Mouse (Mus musculus): ENCODE data around the gene Scyl1. TPM values are rescaled to one million over a fixed set of nuclear protein-coding genes. Genes with fewer than 3 reads are reported as not detected.

Scyl1 gene
- polyA plus RNA-seq, 1 experiment = 52.5 TPM

DNA sequence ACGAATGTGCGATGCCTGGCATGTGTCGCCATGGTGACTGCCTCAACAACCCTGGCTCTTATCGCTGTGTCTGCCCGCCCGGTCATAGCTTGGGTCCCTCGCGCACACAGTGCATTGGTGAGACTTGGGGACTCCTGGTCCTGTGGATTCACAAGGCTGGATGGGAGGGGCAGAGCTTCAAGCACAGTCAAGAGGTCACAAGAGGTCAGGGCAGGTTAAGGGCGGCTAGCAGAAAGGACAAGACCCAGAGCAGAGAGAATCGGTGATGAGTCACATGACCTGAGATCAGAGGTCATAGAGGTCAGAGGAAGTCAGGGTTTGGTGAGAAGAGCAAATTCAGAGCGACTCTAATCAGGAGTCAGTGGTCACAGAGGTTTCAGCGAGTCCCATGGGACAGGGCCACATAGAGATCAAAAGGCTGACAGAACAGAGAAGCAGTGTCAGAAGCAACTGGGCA, 24.3 kb downstream of the Scyl1 start:
- Histone ChIP-seq H3K4me3 (ENCODE audit: low read depth, low read length) (no peak overlapping the region), H3K27me3 (ENCODE audit: control insufficient read depth, insufficient read depth, low read length) (peaks cover 20% of the 10 kb centered on the region), H3K4me1 (ENCODE audit: control insufficient read depth, insufficient read depth, insufficient read length, low read length) (peaks cover 8% of the 10 kb centered on the region), H3K36me3 (ENCODE audit: control insufficient read depth, insufficient read depth, low read length) (no peaks in the 10 kb centered on the region), H3K27ac (ENCODE audit: insufficient read depth, low read depth, low read length) (no peak overlapping the region)
- 34% methylated on average over 12 of the region's 12 CpGs for WGBS
- TF ChIP-seq POLR2A (IDR thresholded peaks at IDR 0.05; ENCODE audit: low read depth, low read length) (no peak), CTCF (IDR thresholded peaks at IDR 0.05; ENCODE audit: extremely low read depth, insufficient read length, insufficient replicate concordance, low read depth, low read length) (no peak)

DNA sequence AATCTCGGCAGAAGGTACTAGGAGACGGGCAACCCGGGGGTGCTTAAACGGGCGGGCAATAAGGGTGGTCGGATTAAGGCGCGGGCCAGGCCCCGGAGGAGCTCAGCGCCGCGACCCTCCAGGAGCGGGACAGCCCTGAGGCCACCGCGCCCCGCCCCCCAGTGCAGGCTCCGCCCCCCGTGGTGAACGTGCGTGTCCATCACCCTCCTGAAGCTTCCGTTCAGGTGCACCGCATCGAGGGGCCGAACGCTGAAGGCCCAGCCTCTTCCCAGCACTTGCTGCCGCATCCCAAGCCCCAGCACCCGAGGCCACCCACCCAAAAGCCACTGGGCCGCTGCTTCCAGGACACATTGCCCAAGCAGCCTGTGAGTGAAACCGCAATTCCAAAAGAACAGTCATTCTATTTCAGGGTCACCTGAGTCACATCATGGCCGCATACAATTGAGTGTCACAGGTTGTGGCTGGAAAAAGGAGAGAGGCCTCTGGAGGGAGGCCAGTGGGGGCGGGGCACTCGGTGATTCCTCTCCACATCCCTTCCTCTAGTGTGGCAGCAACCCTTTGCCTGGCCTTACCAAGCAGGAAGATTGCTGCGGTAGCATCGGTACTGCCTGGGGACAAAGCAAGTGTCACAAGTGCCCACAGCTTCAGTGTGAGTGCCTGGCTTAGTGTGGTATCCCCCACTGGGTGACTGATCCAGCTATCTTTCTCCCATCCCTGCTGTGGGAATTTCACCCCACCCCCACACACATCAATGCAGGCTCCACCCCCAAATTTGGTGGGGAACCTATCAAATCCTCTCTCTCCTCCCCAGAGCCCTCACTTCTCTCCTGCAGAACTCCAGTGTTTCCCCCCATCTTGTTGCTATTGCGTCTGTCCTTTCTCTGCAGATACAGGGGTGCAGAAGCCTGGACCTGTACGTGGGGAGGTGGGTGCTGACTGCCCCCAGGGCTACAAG, 25.2 kb downstream of the Scyl1 start:
- H3K4me1 ChIP-seq (ENCODE audit: control insufficient read depth, insufficient read depth, insufficient read length, low read length) = peaks cover 13% of the 10 kb centered on the region
- H3K27ac ChIP-seq (ENCODE audit: insufficient read depth, low read depth, low read length) = no peak overlapping the region
- H3K4me3 ChIP-seq (ENCODE audit: low read depth, low read length) = no peak overlapping the region
- WGBS = 20% methylated on average over 36 of the region's 36 CpGs
- TF ChIP-seq CTCF (IDR thresholded peaks at IDR 0.05; ENCODE audit: extremely low read depth, insufficient read length, insufficient replicate concordance, low read depth, low read length) (no peak), POLR2A (IDR thresholded peaks at IDR 0.05; ENCODE audit: low read depth, low read length) (no peak)
- H3K36me3 ChIP-seq (ENCODE audit: control insufficient read depth, insufficient read depth, low read length) = no peaks in the 10 kb centered on the region
- peaks cover 23% of the 10 kb centered on the region for H3K27me3 ChIP-seq (ENCODE audit: control insufficient read depth, insufficient read depth, low read length)

DNA sequence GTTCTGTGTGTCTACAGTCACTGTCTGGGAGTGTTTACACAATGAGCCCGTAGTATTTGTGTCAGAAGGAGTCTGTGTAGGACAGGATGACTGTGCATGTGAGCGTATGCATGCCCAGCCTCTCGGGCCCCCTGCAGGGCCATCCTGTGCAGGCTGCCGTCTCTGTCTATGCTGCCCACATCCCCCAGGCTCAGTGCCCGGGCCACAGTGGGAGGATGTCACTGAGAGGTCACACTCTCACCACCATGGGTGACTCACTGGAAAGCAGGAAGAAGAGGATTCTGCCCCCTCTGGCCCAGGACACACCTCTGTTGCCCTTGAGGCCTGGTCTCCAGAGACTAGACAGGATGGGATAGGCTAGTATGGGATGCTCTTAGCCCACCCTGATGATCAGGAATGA, 27.6 kb downstream of the Scyl1 start:
- H3K36me3 ChIP-seq (ENCODE audit: control insufficient read depth, insufficient read depth, low read length) = no peaks in the 10 kb centered on the region
- 64% methylated on average over 5 of the region's 5 CpGs for WGBS
- TF ChIP-seq POLR2A (IDR thresholded peaks at IDR 0.05; ENCODE audit: low read depth, low read length) (no peak), CTCF (IDR thresholded peaks at IDR 0.05; ENCODE audit: extremely low read depth, insufficient read length, insufficient replicate concordance, low read depth, low read length) (no peak)
- no peak overlapping the region for H3K27ac ChIP-seq (ENCODE audit: insufficient read depth, low read depth, low read length)
- H3K4me3 ChIP-seq (ENCODE audit: low read depth, low read length) = no peak overlapping the region
- peaks cover 36% of the 10 kb centered on the region for H3K27me3 ChIP-seq (ENCODE audit: control insufficient read depth, insufficient read depth, low read length)
- H3K4me1 ChIP-seq (ENCODE audit: control insufficient read depth, insufficient read depth, insufficient read length, low read length) = peaks cover 13% of the 10 kb centered on the region

DNA sequence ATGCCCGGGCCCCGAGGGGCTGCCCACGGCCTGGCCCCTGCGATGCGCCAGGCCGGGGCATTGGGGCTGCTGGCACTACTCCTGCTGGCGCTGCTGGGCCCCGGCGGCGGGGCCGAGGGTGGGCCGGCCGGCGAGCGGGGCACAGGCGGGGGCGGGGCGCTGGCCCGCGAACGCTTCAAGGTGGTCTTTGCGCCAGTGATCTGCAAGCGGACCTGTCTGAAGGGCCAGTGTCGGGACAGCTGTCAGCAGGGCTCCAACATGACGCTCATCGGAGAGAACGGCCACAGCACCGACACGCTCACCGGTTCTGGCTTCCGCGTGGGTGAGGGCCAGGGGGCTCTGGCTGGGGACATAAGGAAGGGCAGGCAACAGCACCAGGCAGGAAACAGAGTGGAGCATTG, 29.0 kb downstream of the Scyl1 start:
- TF ChIP-seq CTCF (IDR thresholded peaks at IDR 0.05; ENCODE audit: extremely low read depth, insufficient read length, insufficient replicate concordance, low read depth, low read length) (no peak), POLR2A (IDR thresholded peaks at IDR 0.05; ENCODE audit: low read depth, low read length) (no peak)
- H3K4me3 ChIP-seq (ENCODE audit: low read depth, low read length) = peak overlapping the region; percentile 61
- 14% methylated on average over 32 of the region's 32 CpGs for WGBS
- H3K4me1 ChIP-seq (ENCODE audit: control insufficient read depth, insufficient read depth, insufficient read length, low read length) = peaks cover 13% of the 10 kb centered on the region
- H3K36me3 ChIP-seq (ENCODE audit: control insufficient read depth, insufficient read depth, low read length) = no peaks in the 10 kb centered on the region
- 0 out of 2 replicates have a peak overlapping the region, but pooled peaks have one; percentile 4 for H3K27ac ChIP-seq (ENCODE audit: insufficient read depth, low read depth, low read length)
- peaks cover 33% of the 10 kb centered on the region for H3K27me3 ChIP-seq (ENCODE audit: control insufficient read depth, insufficient read depth, low read length)

DNA sequence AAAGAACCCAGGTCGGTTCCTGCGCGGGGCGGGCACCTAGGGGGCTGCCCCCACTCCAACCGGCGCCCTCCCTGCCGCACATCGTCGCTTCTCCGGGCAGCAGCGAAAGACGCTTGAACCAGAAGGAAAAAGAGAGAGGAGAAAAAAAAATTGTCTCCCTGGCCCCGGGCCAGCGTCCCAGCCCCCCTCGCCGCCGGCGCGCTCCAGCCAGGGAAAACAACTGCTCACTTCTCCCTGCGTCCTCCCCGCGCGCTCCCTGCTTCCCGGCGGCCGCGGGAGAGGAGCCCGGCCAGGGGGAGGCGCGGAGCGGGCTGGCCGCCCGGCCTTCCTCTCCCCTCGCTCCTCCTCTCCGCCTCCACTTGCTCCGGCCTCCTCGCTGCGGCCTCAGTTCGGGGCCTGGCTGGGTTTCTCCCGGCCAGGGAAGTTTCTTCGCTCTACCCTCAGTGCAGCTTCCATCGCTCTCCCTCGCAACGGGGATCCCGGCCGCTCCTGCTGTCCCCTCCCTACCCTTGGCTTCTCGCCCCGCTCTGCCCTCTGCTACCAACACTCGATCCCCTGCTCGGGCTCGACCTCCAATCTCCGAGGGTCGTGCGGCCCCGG, 29.5 kb downstream of the Scyl1 start:
- Histone ChIP-seq H3K36me3 (ENCODE audit: control insufficient read depth, insufficient read depth, low read length) (no peaks in the 10 kb centered on the region), H3K27me3 (ENCODE audit: control insufficient read depth, insufficient read depth, low read length) (peaks cover 33% of the 10 kb centered on the region), H3K4me3 (ENCODE audit: low read depth, low read length) (peak overlapping the region; percentile 61), H3K27ac (ENCODE audit: insufficient read depth, low read depth, low read length) (peak overlapping the region; percentile 59), H3K4me1 (ENCODE audit: control insufficient read depth, insufficient read depth, insufficient read length, low read length) (peaks cover 12% of the 10 kb centered on the region)
- TF ChIP-seq CTCF (IDR thresholded peaks at IDR 0.05; ENCODE audit: extremely low read depth, insufficient read length, insufficient replicate concordance, low read depth, low read length) = no peak
- peak; percentile 18; the same call in 1 of the 2 replicates for TF ChIP-seq POLR2A (IDR thresholded peaks at IDR 0.05; ENCODE audit: low read depth, low read length)
- WGBS = under 1% methylated on average over 52 of the region's 55 CpGs

DNA sequence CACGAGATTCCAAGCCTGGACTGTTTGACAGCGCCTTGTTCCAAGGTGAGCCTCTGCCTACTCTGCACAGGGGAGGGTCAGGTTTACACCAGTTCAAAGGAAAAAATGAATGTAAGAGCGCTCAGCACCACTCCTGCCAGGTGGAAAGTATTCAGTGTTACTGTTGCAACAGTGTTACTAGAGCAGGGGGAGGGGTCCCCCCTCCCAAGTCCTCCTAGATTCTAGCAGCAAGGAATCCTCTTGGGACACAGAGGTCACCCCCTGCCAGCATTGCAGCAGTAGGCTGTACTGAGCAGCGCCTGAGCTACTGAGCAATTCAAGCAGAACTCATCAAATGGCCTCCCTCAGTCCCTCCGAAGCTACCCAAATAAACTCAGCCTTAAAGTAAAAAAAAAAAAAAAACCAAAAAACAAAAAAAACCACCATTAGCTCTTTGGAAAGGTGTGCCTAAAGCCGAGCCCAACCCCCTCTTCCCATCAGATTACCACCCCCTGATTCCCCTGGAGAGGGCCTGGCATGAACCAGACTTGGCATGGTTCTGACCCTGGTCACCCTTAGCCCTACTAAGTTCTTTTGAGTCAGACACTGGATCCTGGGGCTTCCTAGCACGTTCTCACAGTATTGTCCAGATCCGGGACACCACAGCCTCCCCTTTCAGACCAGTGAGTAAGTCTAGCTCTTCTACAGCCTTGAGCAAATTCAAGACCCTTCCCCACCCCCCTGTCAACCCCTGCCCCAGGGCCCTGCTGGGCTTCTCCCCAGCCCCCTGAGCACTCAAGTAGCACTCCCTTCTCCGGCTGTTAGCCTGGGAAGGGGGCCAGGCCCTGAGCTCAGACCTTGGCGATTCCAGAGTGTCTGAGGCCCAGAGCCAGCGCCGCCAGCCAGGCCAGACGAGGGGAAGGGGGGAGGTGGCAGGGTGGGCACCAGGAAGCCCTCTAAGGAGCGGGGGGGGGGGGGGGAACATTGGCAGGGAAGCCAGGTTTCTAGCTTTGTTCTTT, 30.6 kb downstream of the Scyl1 start, which contains the start of gene Ltbp3:
Gene Ltbp3, plus strand, starts transcription at position 585 of the 998 bp plus-strand sequence.
- H3K4me3 ChIP-seq (ENCODE audit: low read depth, low read length) = peak within 1 kb of the TSS; percentile 61
- TF ChIP-seq CTCF (IDR thresholded peaks at IDR 0.05; ENCODE audit: extremely low read depth, insufficient read length, insufficient replicate concordance, low read depth, low read length) (no peak), POLR2A (IDR thresholded peaks at IDR 0.05; ENCODE audit: low read depth, low read length) (no peak)
- peak within 1 kb of the TSS; percentile 59 for H3K27ac ChIP-seq (ENCODE audit: insufficient read depth, low read depth, low read length)

More for the DNA sequence above, 30.6 kb downstream of the Scyl1 start, which contains the start of gene Ltbp3:
- Histone ChIP-seq H3K27me3 (ENCODE audit: control insufficient read depth, insufficient read depth, low read length) (peaks cover 27% of the 10 kb centered on the region), H3K36me3 (ENCODE audit: control insufficient read depth, insufficient read depth, low read length) (no peaks in the 10 kb centered on the region), H3K4me1 (ENCODE audit: control insufficient read depth, insufficient read depth, insufficient read length, low read length) (peaks cover 6% of the 10 kb centered on the region)
- WGBS = 60% methylated on average over 14 of the region's 14 CpGs

All from small intestine, adult 2 months (tissue).